Mouse (Mus musculus): ENCODE data around the gene Immp2l.

Gene Immp2l

GRCm38 (mm10) chr12:41558956-41559735, 535.3 kb downstream of the Immp2l start:
- no peak for DNase-seq

GRCm38 (mm10) chr12:41565540-41566432, 541.9 kb downstream of the Immp2l start:
- DNase-seq: no peak

- no peak for DNase-seq
These were observed 542.5 kb downstream of the Immp2l start for GRCm38 (mm10) chr12:41566433-41566794.

- no peak for DNase-seq
These were observed 549.9 kb downstream of the Immp2l start for GRCm38 (mm10) chr12:41573754-41574153.

GRCm38 (mm10) chr12:41575221-41575620, 551.3 kb downstream of the Immp2l start:
- DNase-seq: no peak

GRCm38 (mm10) chr12:41593401-41593800, 569.5 kb downstream of the Immp2l start:
- DNase-seq: peak; percentile 7

GRCm38 (mm10) chr12:41594037-41594436, 570.1 kb downstream of the Immp2l start:
- DNase-seq: no peak

- no peak for DNase-seq
These were observed 591.4 kb downstream of the Immp2l start for GRCm38 (mm10) chr12:41615271-41615670.

GRCm38 (mm10) chr12:41621341-41621740, 597.5 kb downstream of the Immp2l start:
- DNase-seq: no peak

- DNase-seq: no peak
These were observed 619.4 kb downstream of the Immp2l start for GRCm38 (mm10) chr12:41643262-41643661.

- DNase-seq: no peak
These were observed 621.1 kb downstream of the Immp2l start for GRCm38 (mm10) chr12:41644802-41645551.

- no peak for DNase-seq
These were observed 623.2 kb downstream of the Immp2l start for GRCm38 (mm10) chr12:41646956-41647575.

GRCm38 (mm10) chr12:41647675-41648074, 623.8 kb downstream of the Immp2l start:
- DNase-seq: no peak

- DNase-seq: no peak
These were observed 626.1 kb downstream of the Immp2l start for GRCm38 (mm10) chr12:41649826-41650541.

GRCm38 (mm10) chr12:41668280-41668679, 644.4 kb downstream of the Immp2l start:
- no peak for DNase-seq

- no peak for DNase-seq
These were observed 645.6 kb downstream of the Immp2l start for GRCm38 (mm10) chr12:41669481-41669880.

- DNase-seq: no peak
These were observed 651.0 kb downstream of the Immp2l start for GRCm38 (mm10) chr12:41674861-41675260.

- no peak for DNase-seq
These were observed 656.3 kb downstream of the Immp2l start for GRCm38 (mm10) chr12:41680141-41680540.

- DNase-seq: no peak
These were observed 658.3 kb downstream of the Immp2l start for GRCm38 (mm10) chr12:41682141-41682540.

- no peak for DNase-seq
These were observed 665.9 kb downstream of the Immp2l start for GRCm38 (mm10) chr12:41689809-41690208.

GRCm38 (mm10) chr12:41710608-41711007, 686.7 kb downstream of the Immp2l start:
- DNase-seq: peak; percentile 42

- DNase-seq: no peak
These were observed 693.1 kb downstream of the Immp2l start for GRCm38 (mm10) chr12:41716946-41717345.
